Mouse (Mus musculus) gastrocnemius, adult 8-10 months (tissue): ENCODE measurements around the gene Sun1. TPM values are rescaled to one million over a fixed set of nuclear protein-coding genes. Genes with fewer than 3 reads are reported as not detected.

Source experiments
- DNase-seq, 2 experiments: peaks; one replicate each; pipeline ENCODE4 v3.0.0; 2022; ENCODE audit warnings: low spot score in 2 of 2
- total RNA-seq, 4 experiments: library from RNA; stranded (reverse); gene quantifications; 2 replicates each; pipeline ENCODE4 v1.2.4; 2022

Sun1 gene
- total RNA-seq, 4 experiments from 2014 or later, result 33.7 to 44.4 (median 41.2) TPM

- no peak for DNase-seq
Measured at GRCm38 (mm10) chr5:139251279-139251678, 50.8 kb downstream of the Sun1 start.

GRCm38 (mm10) chr5:139251736-139252080, 51.3 kb downstream of the Sun1 start:
- DNase-seq, result no peak

GRCm38 (mm10) chr5:139252081-139252909, 51.9 kb downstream of the Sun1 start, which contains the start of gene Get4:
Gene Get4 (plus strand): TSS chr5:139252324.
- DNase-seq, result peak; percentile 99

GRCm38 (mm10) chr5:139252910-139253245, 52.4 kb downstream of the Sun1 start:
- DNase-seq, result no peak

- peak in 1 of 2 experiments; percentile 19 for DNase-seq
Measured at GRCm38 (mm10) chr5:139253301-139253741, 52.9 kb downstream of the Sun1 start.

GRCm38 (mm10) chr5:139254938-139255337, 54.5 kb downstream of the Sun1 start:
- no peak for DNase-seq

- DNase-seq, result no peak
Measured at GRCm38 (mm10) chr5:139255777-139256176, 55.3 kb downstream of the Sun1 start.

- no peak for DNase-seq
Measured at GRCm38 (mm10) chr5:139256211-139256765, 55.9 kb downstream of the Sun1 start.

GRCm38 (mm10) chr5:139257265-139257664, 56.8 kb downstream of the Sun1 start:
- no peak for DNase-seq

- no peak for DNase-seq
Measured at GRCm38 (mm10) chr5:139257818-139258217, 57.4 kb downstream of the Sun1 start.

- no peak for DNase-seq
Measured at GRCm38 (mm10) chr5:139258371-139259035, 58.1 kb downstream of the Sun1 start.

GRCm38 (mm10) chr5:139259853-139260252, 59.4 kb downstream of the Sun1 start:
- DNase-seq, result no peak

- no peak for DNase-seq
Measured at GRCm38 (mm10) chr5:139261403-139261802, 61.0 kb downstream of the Sun1 start.

GRCm38 (mm10) chr5:139267661-139268060, 67.2 kb downstream of the Sun1 start:
- DNase-seq, result no peak

- no peak for DNase-seq
Measured at GRCm38 (mm10) chr5:139270806-139271521, 70.5 kb downstream of the Sun1 start.

- no peak for DNase-seq
Measured at GRCm38 (mm10) chr5:139271994-139272554, 71.6 kb downstream of the Sun1 start.

GRCm38 (mm10) chr5:139277287-139277686, 76.8 kb downstream of the Sun1 start:
- no peak for DNase-seq

GRCm38 (mm10) chr5:139281373-139282112, 81.1 kb downstream of the Sun1 start:
- DNase-seq, result no peak

GRCm38 (mm10) chr5:139282191-139282590, 81.8 kb downstream of the Sun1 start:
- DNase-seq, result peak; percentile 66 to 67

GRCm38 (mm10) chr5:139283460-139284180, 83.2 kb downstream of the Sun1 start:
- no peak for DNase-seq
